Mouse (Mus musculus) right cerebral cortex, adult 2 months (tissue): ENCODE measurements around the gene Sez6l.
"Not testable (repeated sequence)": the region's sequence is repeated elsewhere in the genome, so short reads cannot be mapped to it uniquely, and the experiment has no call there.

Experiments
- DNase-seq, 2 experiments: peaks; one replicate each; pipeline ENCODE4 v3.0.0; 2021 to 2022; ENCODE audit warnings: low spot score in 2 of 2

Gene Sez6l

GRCm38 (mm10) chr5:112433004-112433403 lies 144.0 kb downstream of the Sez6l start:
- peak; percentile 90 to 93 for DNase-seq

- DNase-seq = peak in 1 of 2 experiments; percentile 49
Measured at GRCm38 (mm10) chr5:112432033-112432432, 145.0 kb downstream of the Sez6l start.

- DNase-seq = no peak
Measured at GRCm38 (mm10) chr5:112431120-112431775, 145.7 kb downstream of the Sez6l start.

- DNase-seq = peak; percentile 70 to 77
Measured at GRCm38 (mm10) chr5:112428944-112429343, 148.0 kb downstream of the Sez6l start.

GRCm38 (mm10) chr5:112427283-112427682 lies 149.7 kb downstream of the Sez6l start:
- peak; percentile 70 to 74 for DNase-seq

GRCm38 (mm10) chr5:112426635-112427034 lies 150.3 kb downstream of the Sez6l start:
- no peak for DNase-seq

- no peak for DNase-seq
Measured at GRCm38 (mm10) chr5:112419535-112419934, 157.4 kb downstream of the Sez6l start.

GRCm38 (mm10) chr5:112418023-112418422 lies 159.0 kb downstream of the Sez6l start:
- no peak for DNase-seq

- DNase-seq = no peak
Measured at GRCm38 (mm10) chr5:112416673-112417072, 160.3 kb downstream of the Sez6l start.

- DNase-seq = not testable (repeated sequence)
Measured at GRCm38 (mm10) chr5:112412781-112413180, 164.2 kb downstream of the Sez6l start.

- DNase-seq = peak; percentile 69 to 75
Measured at GRCm38 (mm10) chr5:112411514-112412335, 165.3 kb downstream of the Sez6l start.

GRCm38 (mm10) chr5:112411072-112411471 lies 165.9 kb downstream of the Sez6l start:
- DNase-seq = peak in 1 of 2 experiments; percentile 51

GRCm38 (mm10) chr5:112409274-112409673 lies 167.7 kb downstream of the Sez6l start:
- DNase-seq = no peak

GRCm38 (mm10) chr5:112406017-112406416 lies 171.0 kb downstream of the Sez6l start:
- no peak for DNase-seq

- DNase-seq = no peak
Measured at GRCm38 (mm10) chr5:112402437-112402836, 174.5 kb downstream of the Sez6l start.

GRCm38 (mm10) chr5:112399284-112399683 lies 177.7 kb downstream of the Sez6l start:
- no peak for DNase-seq

GRCm38 (mm10) chr5:112396066-112396465 lies 180.9 kb downstream of the Sez6l start:
- no peak for DNase-seq

- peak; percentile 85 to 87 for DNase-seq
Measured at GRCm38 (mm10) chr5:112394779-112395443, 182.1 kb downstream of the Sez6l start, which contains the start of gene Asphd2. Asphd2 (minus strand) TSS chr5:112394866.

GRCm38 (mm10) chr5:112394415-112394763 lies 182.6 kb downstream of the Sez6l start:
- DNase-seq = no peak

- peak in 1 of 2 experiments; percentile 19 for DNase-seq
Measured at GRCm38 (mm10) chr5:112393741-112394414, 183.1 kb downstream of the Sez6l start.

- peak; percentile 20 to 21 for DNase-seq
Measured at GRCm38 (mm10) chr5:112391676-112392323, 185.2 kb downstream of the Sez6l start.
